Mouse (Mus musculus): ENCODE data around the gene Prkra.
"Not testable (repeated sequence)": the region's sequence is repeated elsewhere in the genome, so short reads cannot be mapped to it uniquely, and the experiment has no call there.

Prkra gene

GRCm38 (mm10) chr2:76655444-76655843 is 7.6 kb upstream of the Prkra start:
- no peak for DNase-seq (ENCODE audit: low spot score in 2 of 2)

- no peak for DNase-seq (ENCODE audit: low spot score in 2 of 2)
Observed at GRCm38 (mm10) chr2:76654646-76655045, 6.8 kb upstream of the Prkra start.

DNA sequence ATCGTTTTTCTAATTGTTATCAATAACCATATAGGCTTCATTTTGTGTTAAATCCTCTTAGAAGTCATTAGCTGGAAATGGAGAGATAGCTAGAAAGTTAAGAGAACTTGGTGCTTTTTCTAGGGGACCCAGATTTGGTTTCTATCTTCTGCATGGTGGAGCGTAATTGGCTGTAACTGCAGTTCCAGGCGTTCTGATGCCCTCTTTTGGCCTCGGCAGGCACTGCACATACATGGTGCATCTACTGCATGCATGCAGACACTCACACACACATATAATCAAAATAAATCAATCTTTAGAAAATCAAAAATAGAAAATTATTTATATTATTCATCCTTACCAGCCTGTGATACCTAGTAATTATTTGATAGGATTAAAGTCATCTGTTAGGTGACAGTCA is 5.3 kb upstream of the Prkra start:
- DNase-seq (ENCODE audit: low spot score in 2 of 2), result no peak

GRCm38 (mm10) chr2:76648666-76649141 is 889 bp upstream of the Prkra start:
- no peak for DNase-seq (ENCODE audit: low spot score in 2 of 2)

DNA sequence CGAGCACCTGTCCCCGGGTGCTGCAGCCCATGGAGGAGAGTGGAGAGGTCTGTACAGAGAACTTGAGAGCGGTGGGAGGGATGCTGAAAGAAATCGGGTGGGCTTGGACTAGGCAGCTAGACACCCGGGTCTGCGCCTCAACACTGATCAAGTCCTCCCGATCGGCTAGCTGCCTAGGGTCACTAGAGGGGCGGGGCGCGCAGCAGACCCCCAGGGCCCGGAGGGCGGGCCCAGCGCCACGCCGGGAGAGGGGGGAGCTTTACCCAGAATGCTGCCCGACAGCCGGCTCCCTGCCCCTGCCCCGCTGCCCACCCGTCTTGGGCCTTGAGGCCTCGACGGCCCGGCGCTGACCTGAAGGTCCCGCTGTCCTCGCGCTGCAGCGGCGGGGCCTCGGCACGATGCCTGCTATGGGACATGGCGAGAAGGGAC is 360 bp downstream of the Prkra start:
- peak in 1 of 2 experiments; percentile 16 for DNase-seq (ENCODE audit: low spot score in 2 of 2)

DNA sequence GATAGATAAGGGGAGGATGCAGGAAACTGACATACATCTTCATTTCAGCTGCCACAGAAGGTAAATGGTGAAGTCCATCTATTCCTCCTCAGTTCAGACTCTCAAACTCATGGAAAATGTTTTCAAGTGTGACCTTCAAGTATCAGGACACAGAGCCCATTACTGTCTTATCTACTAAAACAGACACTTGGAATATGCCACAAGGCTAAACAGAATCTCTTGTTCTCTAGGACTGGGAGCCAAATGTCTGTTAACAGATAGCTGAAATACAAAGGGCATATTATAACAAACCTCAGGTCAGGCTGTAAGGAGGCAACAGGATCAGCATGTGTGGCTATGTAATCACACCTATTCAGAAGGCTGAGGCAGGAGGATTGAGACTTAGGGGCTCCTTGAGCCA is 4.0 kb downstream of the Prkra start:
- DNase-seq (ENCODE audit: low spot score in 2 of 2), result no peak

DNA sequence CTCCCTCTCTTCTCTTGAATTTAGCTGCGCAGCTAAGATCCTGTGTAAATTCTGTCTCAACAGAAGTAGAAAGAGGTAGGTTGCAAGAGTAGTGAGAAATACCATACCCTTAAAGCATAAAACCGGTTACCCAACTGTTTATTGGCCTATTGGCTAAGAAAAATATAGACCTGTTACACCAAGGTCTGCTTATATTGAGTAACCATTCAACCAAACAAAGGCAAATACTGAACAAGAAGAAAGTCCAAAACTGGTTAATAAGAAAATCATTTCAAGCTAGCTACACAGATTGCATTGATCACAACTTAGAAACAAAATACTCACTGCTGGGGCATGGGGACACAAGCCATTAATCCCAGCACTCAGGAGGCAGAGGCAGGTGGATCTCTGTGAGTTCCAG is 8.2 kb downstream of the Prkra start:
- DNase-seq (ENCODE audit: low spot score in 2 of 2), result no peak

DNA sequence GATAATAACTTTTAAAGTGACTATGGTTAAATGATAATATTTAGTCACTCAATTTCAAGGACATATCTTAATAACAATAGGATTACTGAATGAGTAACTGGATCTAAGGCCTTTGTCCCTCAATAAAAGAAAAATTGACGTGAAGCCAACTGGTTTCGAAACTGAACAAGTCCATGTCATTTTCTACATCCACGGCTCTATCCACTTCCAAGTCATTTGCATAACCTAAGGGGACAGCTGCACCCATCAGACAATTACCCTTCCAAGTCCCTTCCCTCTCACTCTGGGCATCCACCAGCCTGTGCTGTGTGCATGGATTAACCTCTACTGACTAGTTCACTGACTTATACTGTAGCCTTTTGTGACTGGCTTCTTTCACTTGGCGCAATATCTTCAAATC is 16.2 kb downstream of the Prkra start:
- DNase-seq (ENCODE audit: low spot score in 2 of 2), result no peak

GRCm38 (mm10) chr2:76630293-76630692 is 17.5 kb downstream of the Prkra start:
- DNase-seq (ENCODE audit: low spot score in 2 of 2), result no peak

- not testable (repeated sequence) for DNase-seq (ENCODE audit: low spot score in 2 of 2)
Observed at GRCm38 (mm10) chr2:76622316-76622715, 25.5 kb downstream of the Prkra start.

DNA sequence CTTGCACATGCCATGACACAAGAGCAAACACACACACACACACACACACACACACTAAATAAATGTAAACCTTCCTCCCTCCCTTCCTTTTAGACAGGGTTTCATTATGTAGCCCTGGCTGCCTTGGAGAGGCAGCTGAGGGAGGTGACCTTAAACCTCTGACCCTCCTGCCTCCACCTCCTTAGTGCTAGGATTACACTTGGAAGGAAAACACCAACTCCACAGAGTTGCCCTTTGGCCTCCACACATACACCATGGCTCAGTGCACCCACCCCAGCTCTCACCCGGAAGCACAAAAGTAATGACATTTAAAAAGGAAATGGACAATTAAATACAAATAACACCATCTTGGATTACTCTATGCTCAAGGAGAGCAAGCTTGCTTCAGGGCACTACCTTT is 26.1 kb downstream of the Prkra start:
- DNase-seq (ENCODE audit: low spot score in 2 of 2), result no peak

- DNase-seq (ENCODE audit: low spot score in 2 of 2), result no peak
Observed at GRCm38 (mm10) chr2:76620188-76620587, 27.6 kb downstream of the Prkra start.

DNA sequence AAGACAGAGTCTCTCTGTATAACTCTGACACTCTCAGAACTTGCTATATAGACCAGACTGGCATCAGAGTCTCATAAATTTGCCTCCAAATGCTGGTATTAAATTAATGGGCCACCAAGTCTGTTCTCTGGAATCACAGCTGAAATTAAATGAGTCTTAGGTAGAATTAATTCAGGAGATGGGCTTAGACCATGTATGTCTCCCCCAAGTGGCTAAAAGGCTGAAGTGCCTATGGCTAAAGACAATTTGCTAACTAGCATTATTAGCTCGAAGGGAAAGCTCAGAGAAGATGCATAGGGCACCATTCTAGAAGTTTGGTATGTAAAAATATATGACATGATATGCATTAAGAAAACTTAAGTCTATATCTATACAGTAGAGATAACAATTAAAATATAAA is 29.7 kb downstream of the Prkra start:
- peak; percentile 61 to 64 for DNase-seq (ENCODE audit: low spot score in 2 of 2)

GRCm38 (mm10) chr2:76611996-76612395 is 35.8 kb downstream of the Prkra start:
- no peak for DNase-seq (ENCODE audit: low spot score in 2 of 2)

- no peak for DNase-seq (ENCODE audit: low spot score in 2 of 2)
Observed at GRCm38 (mm10) chr2:76610326-76611104, 37.3 kb downstream of the Prkra start.

DNA sequence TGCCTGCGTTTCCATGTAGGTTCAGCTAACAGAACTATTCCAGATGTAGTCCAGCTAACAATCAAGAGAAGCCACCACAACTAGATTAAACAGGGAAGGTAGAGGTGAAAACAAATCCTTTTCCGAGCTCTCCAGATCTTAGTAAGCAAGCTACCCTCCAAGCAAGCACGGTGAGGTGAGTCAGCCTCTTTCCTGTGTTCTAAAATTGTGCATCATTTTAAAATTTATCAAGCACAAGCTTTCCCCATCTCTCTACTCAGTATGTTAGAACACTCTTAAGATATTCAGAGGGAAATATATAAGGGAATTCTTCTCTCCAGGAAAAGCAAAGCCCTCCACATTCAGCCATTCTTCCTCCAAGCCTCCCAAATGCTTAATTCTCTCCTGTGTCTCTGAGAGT is 41.1 kb downstream of the Prkra start:
- DNase-seq (ENCODE audit: low spot score in 2 of 2), result no peak

DNA sequence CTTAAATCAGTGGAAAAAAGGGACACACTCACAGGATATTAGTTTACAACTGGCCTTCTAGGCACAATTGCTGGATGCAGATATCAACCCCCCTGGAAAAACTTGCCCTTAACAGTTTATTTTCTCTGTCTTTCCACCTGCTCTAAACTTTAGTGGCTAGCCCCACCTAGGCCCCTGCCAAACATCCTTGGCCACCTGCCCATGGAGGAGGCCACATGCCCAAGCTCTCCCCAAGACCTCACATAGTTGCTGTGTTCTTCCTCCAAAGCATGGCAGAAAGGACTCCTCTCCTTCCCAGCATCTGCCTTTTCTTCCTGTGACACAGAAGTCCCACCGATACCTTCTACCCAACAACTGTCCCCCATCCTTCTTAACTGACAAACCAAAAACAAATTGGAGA is 45.6 kb downstream of the Prkra start:
- no peak for DNase-seq (ENCODE audit: low spot score in 2 of 2)

DNA sequence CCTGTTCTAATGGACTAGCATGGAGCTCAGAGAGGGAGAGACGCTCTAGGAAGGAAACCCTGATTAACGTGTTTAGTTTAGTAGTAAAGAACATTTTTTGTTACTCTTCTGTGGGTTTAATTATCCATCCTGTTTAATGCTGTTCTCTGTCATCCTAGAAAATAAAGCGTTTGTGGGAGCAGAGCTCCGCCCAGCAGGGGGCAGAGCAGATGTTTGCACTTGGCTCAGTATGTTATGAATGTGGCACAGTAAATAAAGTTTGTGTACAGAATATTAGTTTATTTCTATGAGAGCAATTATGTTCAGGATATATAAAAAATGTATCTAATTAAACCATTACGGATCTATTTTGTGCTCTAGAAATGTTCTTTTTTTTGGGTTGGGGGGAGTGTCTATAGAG is 48.6 kb downstream of the Prkra start:
- peak in 1 of 2 experiments; percentile 34 for DNase-seq (ENCODE audit: low spot score in 2 of 2)

DNA sequence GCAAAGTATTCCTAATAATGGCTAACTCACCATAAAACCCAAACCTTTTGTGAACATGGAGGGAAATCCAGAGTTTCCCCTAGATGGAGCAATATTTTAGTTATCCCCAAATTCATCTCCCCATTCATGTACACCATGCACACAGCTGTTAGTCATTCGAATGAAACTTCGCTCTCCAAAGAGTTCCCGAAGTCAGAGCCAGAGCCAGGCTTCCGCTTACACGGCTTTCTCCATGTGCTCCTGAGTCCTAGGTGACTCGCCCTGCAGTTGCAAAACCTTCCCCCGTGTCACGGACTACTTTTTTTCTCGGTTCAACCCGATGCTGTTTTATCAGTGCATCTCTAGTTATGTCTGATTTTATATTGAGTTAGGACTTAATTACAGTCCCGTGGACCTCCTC is 50.3 kb downstream of the Prkra start:
- DNase-seq (ENCODE audit: low spot score in 2 of 2), result no peak

DNA sequence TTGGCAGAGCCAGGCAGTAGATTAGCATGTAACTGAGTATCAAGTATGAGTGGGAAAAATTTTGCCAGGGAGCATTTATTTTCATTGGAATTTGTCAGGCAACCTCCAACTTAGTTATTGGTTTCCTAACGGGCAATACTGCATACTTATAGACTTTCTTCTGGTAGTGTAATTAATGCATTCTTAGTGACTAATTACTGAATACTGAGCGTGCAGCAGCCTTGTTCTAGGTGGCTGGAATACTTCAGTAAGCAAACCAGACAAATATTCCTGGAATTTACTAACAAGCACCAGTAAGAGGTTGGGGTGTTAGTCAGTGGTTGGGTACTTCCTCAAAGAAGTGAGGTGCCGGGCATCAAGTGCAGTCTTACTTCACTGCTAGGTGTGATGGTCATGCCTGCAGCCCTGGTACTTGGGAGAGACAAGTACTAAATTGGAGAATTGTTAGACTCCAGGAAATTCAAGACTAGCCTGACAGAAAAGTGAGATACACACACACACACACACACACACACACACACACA is 55.4 kb downstream of the Prkra start:
- DNase-seq (ENCODE audit: low spot score in 2 of 2), result no peak

DNA sequence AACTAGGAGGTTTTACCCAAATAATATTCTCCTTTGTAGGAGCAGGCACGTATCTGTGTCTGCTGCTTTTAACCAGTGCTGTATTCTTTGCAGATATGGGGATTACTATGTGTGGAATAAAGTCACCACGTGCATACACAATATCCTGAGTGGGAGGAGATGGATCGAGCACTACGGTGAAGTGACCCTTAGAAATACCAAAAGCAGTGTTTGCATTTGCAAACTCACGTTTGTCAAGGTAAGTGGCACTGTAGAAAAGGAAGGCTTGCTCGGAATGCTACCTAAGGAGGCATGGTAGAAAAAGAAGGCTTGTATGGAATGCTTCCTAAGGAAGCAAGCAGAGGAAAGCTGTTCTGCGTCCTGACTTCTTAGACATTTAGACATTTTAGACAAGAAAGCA is 57.6 kb downstream of the Prkra start:
- no peak for DNase-seq (ENCODE audit: low spot score in 2 of 2)

GRCm38 (mm10) chr2:76586906-76587305 is 60.9 kb downstream of the Prkra start:
- no peak for DNase-seq (ENCODE audit: low spot score in 2 of 2)

GRCm38 (mm10) chr2:76585090-76585489 is 62.7 kb downstream of the Prkra start:
- no peak for DNase-seq (ENCODE audit: low spot score in 2 of 2)

Measured in right cerebral cortex, adult 2 months (tissue).